Mouse (Mus musculus) CD8-positive naive resting alpha-beta T cell, adult 2 months (primary cell): ENCODE results near the gene Med11.
"Not testable (repeated sequence)": the region's sequence is repeated elsewhere in the genome, so short reads cannot be mapped to it uniquely, and the experiment has no call there.

Source experiments
- DNase-seq, 2 experiments: peaks; one replicate each; pipeline ENCODE4 v3.0.0; 2022; ENCODE audit warnings: low read depth in 2 of 2, low spot score in 2 of 2

Med11 gene

GRCm38 (mm10) chr11:70451797-70452498 lies at the start of gene Med11:
Gene Med11, plus strand, starts transcription at chr11:70451919.
- peak; percentile 85 to 90 for DNase-seq

- DNase-seq = no peak
Measured at GRCm38 (mm10) chr11:70403598-70403997, 48.1 kb upstream of the Med11 start.

- DNase-seq = peak; percentile 71 to 80
Measured at GRCm38 (mm10) chr11:70409594-70410296, 42.0 kb upstream of the Med11 start, which contains the start of gene Pelp1. Gene Pelp1, minus strand, starts transcription at chr11:70410031.

GRCm38 (mm10) chr11:70410297-70410643 lies 41.4 kb upstream of the Med11 start:
- no peak for DNase-seq

GRCm38 (mm10) chr11:70412591-70412990 lies 39.1 kb upstream of the Med11 start:
- DNase-seq = no peak

GRCm38 (mm10) chr11:70413961-70414360 lies 37.8 kb upstream of the Med11 start:
- DNase-seq = peak; percentile 83 to 87

- no peak for DNase-seq
Measured at GRCm38 (mm10) chr11:70418199-70418598, 33.5 kb upstream of the Med11 start.

- no peak for DNase-seq
Measured at GRCm38 (mm10) chr11:70419486-70419885, 32.2 kb upstream of the Med11 start.

GRCm38 (mm10) chr11:70426598-70426997 lies 25.1 kb upstream of the Med11 start:
- not testable (repeated sequence) for DNase-seq

- DNase-seq = no peak
Measured at GRCm38 (mm10) chr11:70431574-70431973, 20.1 kb upstream of the Med11 start.

- peak; percentile 97 to 98 for DNase-seq
Measured at GRCm38 (mm10) chr11:70432048-70432894, 19.4 kb upstream of the Med11 start, which contains the start of gene Arrb2. Gene Arrb2, plus strand, starts transcription at chr11:70432635.

GRCm38 (mm10) chr11:70432895-70433568 lies 18.7 kb upstream of the Med11 start:
- DNase-seq = no peak

GRCm38 (mm10) chr11:70433569-70433943 lies 18.2 kb upstream of the Med11 start:
- DNase-seq = no peak

- no peak for DNase-seq
Measured at GRCm38 (mm10) chr11:70433951-70434350, 17.8 kb upstream of the Med11 start.

GRCm38 (mm10) chr11:70435476-70435875 lies 16.2 kb upstream of the Med11 start:
- DNase-seq = peak; percentile 32 to 58

GRCm38 (mm10) chr11:70437426-70437825 lies 14.3 kb upstream of the Med11 start:
- DNase-seq = no peak

- DNase-seq = no peak
Measured at GRCm38 (mm10) chr11:70438728-70439374, 12.9 kb upstream of the Med11 start.

- DNase-seq = no peak
Measured at GRCm38 (mm10) chr11:70440637-70441036, 11.1 kb upstream of the Med11 start.

- no peak for DNase-seq
Measured at GRCm38 (mm10) chr11:70441882-70442281, 9.8 kb upstream of the Med11 start.

GRCm38 (mm10) chr11:70443964-70444363 lies 7.8 kb upstream of the Med11 start:
- no peak for DNase-seq

- no peak for DNase-seq
Measured at GRCm38 (mm10) chr11:70444667-70445066, 7.1 kb upstream of the Med11 start.
